Mouse (Mus musculus): Measurements from ENCODE around the gene Rara.

- TF ChIP-seq CTCF (conservative IDR thresholded peaks at IDR 0.05; ENCODE audit: insufficient read depth, insufficient read length, low read depth, low read length) (no peak), POLR2A (IDR thresholded peaks at IDR 0.05; ENCODE audit: low read depth, low read length) (no peak)
Measured at GRCm38 (mm10) chr11:98939953-98940641, 12.5 kb downstream of the Rara start.

Measured in kidney, adult 2 months (tissue).